Mouse (Mus musculus) liver, postnatal 0 days (tissue): ENCODE data around the gene Mterf1a. TPM values are rescaled to one million over a fixed set of nuclear protein-coding genes. Genes with fewer than 3 reads are reported as not detected.

ENCODE experiments used
- ATAC-seq: fragments of 200-750 bp; cut with Nextera tagmentation; 2 replicates; pipeline ENCODE4 v1.8.0; 2017; ENCODE audit warnings: mild to moderate bottlenecking, moderate library complexity
- DNase-seq: peaks from one replicate; pipeline ENCODE4 v3.0.0-alpha.2; 2016
- H3K27ac ChIP-seq: fragments of 300-500 bp; sonication (generic); 2 replicates; pipeline ENCODE4 v1.5.1; 2014; ENCODE audit warnings: antibody characterized with exemption, moderate library complexity, mild to moderate bottlenecking, low read depth
- H3K27me3 ChIP-seq: fragments of 300-500 bp; sonication (generic); 2 replicates; pipeline ENCODE4 v1.6.1; 2014; ENCODE audit warnings: low read length, control low read depth, mixed read lengths; ENCODE audit not compliant: insufficient read depth
- H3K36me3 ChIP-seq: fragments of 300-500 bp; sonication (generic); replicated peaks from 2 replicates; pipeline ENCODE4 v1.6.1; 2014; ENCODE audit warnings: mild to moderate bottlenecking, control low read depth, low read length, moderate library complexity, mixed read lengths; ENCODE audit not compliant: insufficient read depth
- H3K4me1 ChIP-seq: fragments of 300-500 bp; sonication (generic); 2 replicates; pipeline ENCODE4 v1.6.1; 2014; ENCODE audit warnings: antibody characterized with exemption, mild to moderate bottlenecking, control low read depth; ENCODE audit not compliant: insufficient read depth
- H3K4me2 ChIP-seq: fragments of 300-500 bp; sonication (generic); 2 replicates; pipeline ENCODE4 v1.6.1; 2014; ENCODE audit warnings: low read depth, mild to moderate bottlenecking, low read length, moderate library complexity, mixed read lengths
- H3K4me3 ChIP-seq: fragments of 300-500 bp; sonication (generic); 2 replicates; pipeline ENCODE4 v1.5.1; 2014; ENCODE audit warnings: low read depth, low read length
- H3K9ac ChIP-seq: fragments of 300-500 bp; sonication (generic); replicated peaks from 2 replicates; pipeline ENCODE4 v1.6.1; 2014; ENCODE audit warnings: mild to moderate bottlenecking, moderate library complexity
- H3K9me3 ChIP-seq: fragments of 300-500 bp; sonication (generic); 2 replicates; pipeline ENCODE4 v1.6.1; 2016; ENCODE audit warnings: mild to moderate bottlenecking, control low read depth, low read length, mixed read lengths
- CTCF ChIP-seq: sonication (generic); IDR thresholded peaks from 2 replicates; pipeline ENCODE4 v1.5.1; 2016; ENCODE audit warnings: antibody characterized with exemption, low read depth
- EP300 ChIP-seq: IDR thresholded peaks from 2 replicates; pipeline ENCODE4 v1.6.1; 2016; ENCODE audit warnings: antibody characterized with exemption, low read depth, mild to moderate bottlenecking
- WGBS: fragments of 180-500 bp; shearing (Covaris S2); extraction: QIAGEN DNeasy Blood & Tissue Kit; methylation state at CpG from one replicate; pipeline ENCODE4 v1.1.7; 2014; ENCODE audit not compliant: insufficient replicate concordance; 5-methylcytosine and 5-hydroxymethylcytosine counted together
- polyA plus RNA-seq: library from polyadenylated mRNA; unstranded; fragments of >200 nt; fragmentation: Nextera tagmentation; extraction: Ambion mirVana; gene quantifications from 2 replicates; pipeline ENCODE4 v1.2.1, GENCODE M21; 2015

The Mterf1a gene
- polyA plus RNA-seq, 1 experiment from 2014 or later, result 3.3 TPM

- no peak for TF ChIP-seq CTCF
- TF ChIP-seq EP300, result no peak
- no peak overlapping the region for H3K27ac ChIP-seq
- no peaks in the 10 kb centered on the region for H3K36me3 ChIP-seq
- DNase-seq, result no peak
- 80% methylated on average over 1 of the region's 1 CpGs for WGBS
- H3K4me1 ChIP-seq, result no peaks in the 10 kb centered on the region
- no peaks in the 10 kb centered on the region for H3K9me3 ChIP-seq
- no peak for ATAC-seq
- H3K4me2 ChIP-seq, result no peak overlapping the region
- no peak overlapping the region for H3K9ac ChIP-seq
- no peaks in the 10 kb centered on the region for H3K27me3 ChIP-seq
- no peak overlapping the region for H3K4me3 ChIP-seq
These were observed 21.4 kb downstream of the Mterf1a start for GRCm38 (mm10) chr5:3872348-3872747.

GRCm38 (mm10) chr5:3870161-3870560, 23.6 kb downstream of the Mterf1a start:
- no peaks in the 10 kb centered on the region for H3K9me3 ChIP-seq
- no peak for DNase-seq

DNA sequence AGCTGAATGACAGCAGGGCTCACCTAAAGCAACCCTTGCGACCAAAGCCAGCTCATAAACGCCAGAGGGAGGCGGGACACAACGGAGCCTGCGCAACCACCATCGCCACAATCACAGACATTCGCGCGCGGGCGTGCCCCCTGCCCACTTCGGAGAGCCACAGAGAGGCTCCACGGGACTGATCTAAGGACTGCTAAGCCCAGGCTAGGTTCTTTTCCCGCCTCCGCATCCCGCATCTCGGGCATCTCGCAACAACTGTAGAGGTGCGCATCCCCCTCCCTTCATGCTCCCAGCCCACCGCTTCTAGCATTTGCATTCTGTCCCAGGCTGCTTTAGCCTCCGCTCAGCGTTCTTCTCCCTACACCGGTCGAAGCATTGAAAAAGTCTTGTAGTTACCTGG, 48.7 kb downstream of the Mterf1a start, which contains the start of gene Lrrd1:
TSS of gene Lrrd1 (plus strand) at position 148 of the 400 bp plus-strand sequence.
- DNase-seq (peak; percentile 16), ATAC-seq (no peak)
- Histone ChIP-seq H3K36me3 (peaks cover 8% of the 10 kb centered on the region), H3K4me3 (no peak within 1 kb of the TSS), H3K4me1 (peaks cover 5% of the 10 kb centered on the region), H3K9ac (no peak within 1 kb of the TSS), H3K4me2 (peak within 1 kb of the TSS; percentile 55), H3K9me3 (no peaks in the 10 kb centered on the region), H3K27ac (no peak within 1 kb of the TSS), H3K27me3 (no peaks in the 10 kb centered on the region)
- WGBS, result 15% methylated on average over 24 of the region's 24 CpGs
- TF ChIP-seq CTCF (no peak), EP300 (no peak)

More at GRCm38 (mm10) chr5:3870161-3870560, 23.6 kb downstream of the Mterf1a start:
- no peak overlapping the region for H3K4me2 ChIP-seq
- no peak overlapping the region for H3K27ac ChIP-seq
- H3K4me1 ChIP-seq, result no peaks in the 10 kb centered on the region
- no peak overlapping the region for H3K9ac ChIP-seq
- no peak for TF ChIP-seq EP300
- TF ChIP-seq CTCF, result no peak
- no peaks in the 10 kb centered on the region for H3K36me3 ChIP-seq
- 81% methylated on average over 4 of the region's 4 CpGs for WGBS
- no peak for ATAC-seq
- H3K4me3 ChIP-seq, result no peak overlapping the region
- no peaks in the 10 kb centered on the region for H3K27me3 ChIP-seq

Other genes with a start within 250 kb of the Mterf1a start
- gene Tmbim7, start 242.8 kb downstream of the Mterf1a start, polyA plus RNA-seq, result not detected in 2 replicates
- 25.7 and 26.9 TPM in 2 replicates for gene Gatad1, start 236.7 kb downstream of the Mterf1a start, polyA plus RNA-seq
- 2.6 and 2.9 TPM in 2 replicates for gene Ankib1, start 91.0 kb downstream of the Mterf1a start, polyA plus RNA-seq
- gene Krit1, start 90.7 kb downstream of the Mterf1a start, polyA plus RNA-seq, result 10.5 and 12.7 TPM in 2 replicates
- not detected in 2 replicates for gene Lrrd1, start 48.8 kb downstream of the Mterf1a start, polyA plus RNA-seq
- gene Akap9, start 34.1 kb upstream of the Mterf1a start, polyA plus RNA-seq, result 38.9 and 40.8 TPM in 2 replicates
- 17.2 and 20.2 TPM in 2 replicates for gene Cyp51, start 210.8 kb upstream of the Mterf1a start, polyA plus RNA-seq